Mouse (Mus musculus): ENCODE measurements around the gene Hinfp.
"Not testable (repeated sequence)": the region's sequence is repeated elsewhere in the genome, so short reads cannot be mapped to it uniquely, and the experiment has no call there.

The Hinfp gene

GRCm38 (mm10) chr9:44305466-44306079 lies at the start of gene Hinfp:
Hinfp (minus strand) TSS chr9:44305671.
- DNase-seq (ENCODE audit: low spot score in 2 of 2) = peak; percentile 100

GRCm38 (mm10) chr9:44353142-44353541 lies 47.7 kb upstream of the Hinfp start:
- DNase-seq (ENCODE audit: low spot score in 2 of 2) = no peak

- DNase-seq (ENCODE audit: low spot score in 2 of 2) = no peak
These were observed 46.9 kb upstream of the Hinfp start for GRCm38 (mm10) chr9:44352337-44352736.

- no peak for DNase-seq (ENCODE audit: low spot score in 2 of 2)
These were observed 45.9 kb upstream of the Hinfp start for GRCm38 (mm10) chr9:44351396-44351795.

GRCm38 (mm10) chr9:44348546-44348945 lies 43.1 kb upstream of the Hinfp start:
- no peak for DNase-seq (ENCODE audit: low spot score in 2 of 2)

- no peak for DNase-seq (ENCODE audit: low spot score in 2 of 2)
These were observed 42.1 kb upstream of the Hinfp start for GRCm38 (mm10) chr9:44347621-44348020.

- DNase-seq (ENCODE audit: low spot score in 2 of 2) = no peak
These were observed 41.7 kb upstream of the Hinfp start for GRCm38 (mm10) chr9:44347166-44347565.

GRCm38 (mm10) chr9:44345570-44346433 lies 40.3 kb upstream of the Hinfp start:
- no peak for DNase-seq (ENCODE audit: low spot score in 2 of 2)

- DNase-seq (ENCODE audit: low spot score in 2 of 2) = peak; percentile 92 to 94
These were observed 38.4 kb upstream of the Hinfp start, which contains the start of gene Hmbs for GRCm38 (mm10) chr9:44343781-44344421. Hmbs (minus strand) TSS chr9:44344228.

GRCm38 (mm10) chr9:44343290-44343689 lies 37.8 kb upstream of the Hinfp start:
- no peak for DNase-seq (ENCODE audit: low spot score in 2 of 2)

- DNase-seq (ENCODE audit: low spot score in 2 of 2) = no peak
These were observed 37.1 kb upstream of the Hinfp start for GRCm38 (mm10) chr9:44342605-44343004.

GRCm38 (mm10) chr9:44342173-44342572 lies 36.7 kb upstream of the Hinfp start:
- no peak for DNase-seq (ENCODE audit: low spot score in 2 of 2)

GRCm38 (mm10) chr9:44341487-44341886 lies 36.0 kb upstream of the Hinfp start:
- no peak for DNase-seq (ENCODE audit: low spot score in 2 of 2)

GRCm38 (mm10) chr9:44338574-44338973 lies 33.1 kb upstream of the Hinfp start:
- DNase-seq (ENCODE audit: low spot score in 2 of 2) = no peak

GRCm38 (mm10) chr9:44337436-44338169 lies 32.1 kb upstream of the Hinfp start:
- DNase-seq (ENCODE audit: low spot score in 2 of 2) = no peak

- no peak for DNase-seq (ENCODE audit: low spot score in 2 of 2)
These were observed 31.5 kb upstream of the Hinfp start for GRCm38 (mm10) chr9:44336964-44337363.

GRCm38 (mm10) chr9:44336513-44336912 lies 31.0 kb upstream of the Hinfp start:
- not testable (repeated sequence) for DNase-seq (ENCODE audit: low spot score in 2 of 2)

- no peak for DNase-seq (ENCODE audit: low spot score in 2 of 2)
These were observed 30.6 kb upstream of the Hinfp start for GRCm38 (mm10) chr9:44336093-44336406.

GRCm38 (mm10) chr9:44335331-44336092 lies 30.0 kb upstream of the Hinfp start:
- DNase-seq (ENCODE audit: low spot score in 2 of 2) = peak in 1 of 2 experiments; percentile 42

GRCm38 (mm10) chr9:44334396-44335330 lies 29.2 kb upstream of the Hinfp start, which contains the start of gene H2afx:
H2afx (plus strand) TSS chr9:44334694.
- peak; percentile 99 to 100 for DNase-seq (ENCODE audit: low spot score in 2 of 2)

Data from right cerebral cortex, postnatal 10 days (tissue).